ENCODE assay signal across 25 mouse cellular contexts in the genomic region with DNA sequence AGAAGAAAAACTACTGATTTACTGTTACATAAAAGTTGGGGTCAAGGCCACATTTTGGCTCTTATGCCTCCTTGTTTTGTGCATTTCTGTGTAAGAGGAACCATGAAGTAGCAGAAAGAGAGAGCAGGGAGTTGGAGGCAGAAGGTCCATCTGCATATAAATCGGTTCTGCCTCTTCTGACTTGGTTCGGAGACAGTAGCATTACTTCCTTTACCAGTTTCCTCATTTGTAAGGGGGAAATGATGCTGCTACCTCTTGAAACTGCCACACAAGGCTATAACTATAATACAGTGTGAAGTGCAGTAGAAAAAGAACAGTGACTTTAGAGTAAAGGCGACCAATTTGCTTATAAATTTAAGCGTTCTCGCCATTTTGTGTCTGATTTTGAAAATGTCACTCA. TPM values are rescaled to one million over a fixed set of nuclear protein-coding genes. Genes with fewer than 3 reads are reported as not detected.
A peak's percentile ranks its signal among the peaks of the same experiment; 100 is the strongest.
DNase-seq lines count a peak whose midpoint lies in the region; ATAC-seq and TF ChIP-seq lines count a peak whose summit lies in the region.
"Had no signal": no experiment of that assay in that cellular context is flagged by ENCODE, and none has a peak within 500 bp of the region (broad histone marks: within the 10 kb centered on the region; RNA-seq: fewer than 3 reads in every experiment).

No protein-coding gene starts in this region.

- no peaks in the 10 kb centered on the region for H3K9me3 ChIP-seq in ES-Bruce4 (replicated peaks; ENCODE audit: control insufficient read depth, insufficient read depth, low read length, poor library complexity, severe bottlenecking)
- no peaks in the 10 kb centered on the region for H3K9me3 ChIP-seq in forebrain, embryonic 13.5 days (replicated peaks)
- H3K9me3 ChIP-seq: embryonic facial prominence, embryonic 10.5 days; embryonic facial prominence, embryonic 13.5 days; forebrain, embryonic 12.5 days; G1E; hindbrain, embryonic 12.5 days; hindbrain, embryonic 15.5 days had no signal

- TF ChIP-seq CTCF in ES-Bruce4 (IDR thresholded peaks at IDR 0.05; ENCODE audit: low read depth, low read length) = no peak

- no peak overlapping the region for H3K4me2 ChIP-seq in forebrain, embryonic 13.5 days
- H3K4me2 ChIP-seq: embryonic facial prominence, embryonic 13.5 days; forebrain, embryonic 12.5 days; heart, embryonic 11.5 days; hindbrain, embryonic 12.5 days; hindbrain, embryonic 15.5 days had no signal

- H3K4me1 ChIP-seq in ES-Bruce4 (ENCODE audit: control insufficient read depth, insufficient read depth, low read length) = peaks cover 2% of the 10 kb centered on the region
- peaks cover 8% of the 10 kb centered on the region; the same call in 1 of the 2 replicates for H3K4me1 ChIP-seq in forebrain, embryonic 13.5 days
- H3K4me1 ChIP-seq: embryonic facial prominence, embryonic 13.5 days had no signal

- H3K36me3 ChIP-seq in ES-Bruce4 (ENCODE audit: control insufficient read depth, insufficient read depth, low read length, poor library complexity, severe bottlenecking) = no peaks in the 10 kb centered on the region
- H3K36me3 ChIP-seq in forebrain, embryonic 13.5 days (ENCODE audit: poor library complexity, severe bottlenecking) = no peaks in the 10 kb centered on the region
- H3K36me3 ChIP-seq: embryonic facial prominence, embryonic 10.5 days; embryonic facial prominence, embryonic 13.5 days; forebrain, embryonic 12.5 days; G1E; hindbrain, embryonic 12.5 days; hindbrain, embryonic 15.5 days had no signal

- H3K9ac ChIP-seq in ES-Bruce4 (ENCODE audit: low read depth, poor library complexity, severe bottlenecking) = no peak overlapping the region
- H3K9ac ChIP-seq in forebrain, embryonic 13.5 days = no peak overlapping the region
- H3K9ac ChIP-seq: embryonic facial prominence, embryonic 13.5 days; forebrain, embryonic 12.5 days; hindbrain, embryonic 12.5 days; hindbrain, embryonic 15.5 days had no signal

- no peaks in the 10 kb centered on the region for H3K27me3 ChIP-seq in ES-Bruce4 (ENCODE audit: control insufficient read depth, insufficient read depth, low read length, poor library complexity, severe bottlenecking)
- H3K27me3 ChIP-seq in forebrain, embryonic 13.5 days = no peaks in the 10 kb centered on the region
- H3K27me3 ChIP-seq: embryonic facial prominence, embryonic 13.5 days; forebrain, embryonic 12.5 days; hindbrain, embryonic 12.5 days; hindbrain, embryonic 15.5 days; Patski had no signal

- 83% methylated on average over 5 of the region's 5 CpGs for WGBS in forebrain, embryonic 13.5 days

- no peak overlapping the region for H3K4me3 ChIP-seq in ES-Bruce4 (ENCODE audit: low read depth, low read length)
- no peak overlapping the region for H3K4me3 ChIP-seq in forebrain, embryonic 13.5 days
- H3K4me3 ChIP-seq: embryonic facial prominence, embryonic 10.5 days; embryonic facial prominence, embryonic 13.5 days; erythroblast, embryonic 14.5 days; forebrain, embryonic 12.5 days; hindbrain, embryonic 12.5 days; hindbrain, embryonic 15.5 days had no signal

- TF ChIP-seq POLR2A in ES-Bruce4 (IDR thresholded peaks at IDR 0.05; ENCODE audit: insufficient read depth, low read length) = no peak

- peak; percentile 9 for DNase-seq in A20 (ENCODE audit: low read depth, low spot score)
- DNase-seq in urinary bladder, adult 2 months (ENCODE audit: low spot score) = no peak
- DNase-seq in lung, postnatal 14 days = no peak
- DNase-seq: adrenal gland, postnatal 10 days; adrenal gland, postnatal 36 days; cerebellum, adult 2 months; cerebellum, adult 9-11 months; cerebellum, postnatal 25 days; embryo, embryonic 11 days; gastrocnemius, postnatal 10 days; gastrocnemius, postnatal 36 days; heart, adult 11 months had no signal

- peak; percentile 50; the same call in 1 of the 2 replicates for ATAC-seq in monocyte, adult 5-6 weeks (replicated peaks; ENCODE audit: insufficient number of reproducible peaks, low FRiP score, low TSS enrichment, poor library complexity, severe bottlenecking)
- no peak for ATAC-seq in forebrain, embryonic 13.5 days
- ATAC-seq: forebrain, embryonic 16.5 days; Patski had no signal

- no peak for TF ChIP-seq EP300 in ES-Bruce4 (IDR thresholded peaks at IDR 0.05; ENCODE audit: insufficient read depth, low read depth, low read length)

- H3K27ac ChIP-seq in ES-Bruce4 (ENCODE audit: insufficient read depth, low read length) = 0 out of 2 replicates have a peak overlapping the region, but pooled peaks have one; percentile 54
- no peak overlapping the region for H3K27ac ChIP-seq in forebrain, embryonic 13.5 days
- H3K27ac ChIP-seq: embryonic facial prominence, embryonic 10.5 days; embryonic facial prominence, embryonic 13.5 days; forebrain, embryonic 12.5 days; hindbrain, embryonic 12.5 days; hindbrain, embryonic 15.5 days had no signal

RNA-seq across cellular contexts. Expression of gene Pak1, which starts 21.0 kb away (rescaled TPM):
- polyA plus RNA-seq in ES-Bruce4 (2011; ENCODE audit: insufficient read depth, insufficient read length, low read depth, missing spikeins) = 71.3 and 82.6 TPM in 2 replicates
- 9.9 to 21.3 TPM (median 14.8 TPM) in 3 replicates for total RNA-seq in monocyte, adult 5-6 weeks (2017)
- polyA plus RNA-seq in urinary bladder, adult 2 months (2012; rRNA removed) = 14.6 and 19.2 TPM in 2 replicates
- polyA plus RNA-seq in forebrain, embryonic 13.5 days (2015; fragmentation: Nextera tagmentation; extraction: Ambion mirVana) = 102 and 104 TPM in 2 replicates
